Mouse (Mus musculus): ENCODE measurements around the gene Gm29276. TPM values are rescaled to one million over a fixed set of nuclear protein-coding genes. Genes with fewer than 3 reads are reported as not detected.
"Not testable (repeated sequence)": the region's sequence is repeated elsewhere in the genome, so short reads cannot be mapped to it uniquely, and the experiment has no call there.

Gene Gm29276
- not detected in 2 replicates for polyA plus RNA-seq (2015; fragmentation: Nextera tagmentation; extraction: Ambion mirVana)

DNA sequence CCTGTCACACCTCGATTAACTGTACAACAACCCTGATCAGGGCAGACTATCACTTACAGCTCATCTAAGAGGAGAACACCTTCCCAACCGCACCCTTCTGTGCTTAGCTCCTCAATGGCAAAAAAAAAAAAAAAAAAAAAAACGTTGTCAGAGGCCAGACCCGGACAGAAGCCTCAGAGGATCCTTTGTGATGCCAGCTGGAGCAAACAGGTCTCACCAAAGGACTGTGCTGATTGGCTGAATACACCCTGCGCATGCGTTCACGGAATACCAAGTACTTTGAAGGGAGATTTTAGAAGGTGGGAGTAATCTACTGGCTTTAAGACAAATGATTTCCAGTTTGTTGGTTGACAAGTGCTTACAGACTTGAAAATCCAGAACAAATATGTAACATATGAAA is at the start of gene Gm29276:
Gm29276 (minus strand) TSS at position 101 of the 400 bp plus-strand sequence.
- not testable (repeated sequence) for H3K36me3 ChIP-seq; H3K9me3 ChIP-seq; H3K4me3 ChIP-seq; H3K4me2 ChIP-seq; ATAC-seq (ENCODE audit: low FRiP score, low read depth); H3K27ac ChIP-seq (replicated peaks); H3K4me1 ChIP-seq (replicated peaks); H3K9ac ChIP-seq; H3K27me3 ChIP-seq
- no CpG with 5 or more reads among the region's 7 CpGs for WGBS
